ENCODE assay signal across 9 mouse cellular contexts in genomic region chr9:41525534-41525933, GRCm38 (mm10).
DNase-seq lines count a peak whose midpoint lies in the region; ATAC-seq and TF ChIP-seq lines count a peak whose summit lies in the region.
"Had no signal": no experiment of that assay in that cellular context is flagged by ENCODE, and none has a peak within 500 bp of the region (broad histone marks: within the 10 kb centered on the region; RNA-seq: fewer than 3 reads in every experiment).

No protein-coding gene starts in this region.

- H3K9ac ChIP-seq in heart, embryonic 15.5 days, result no peak overlapping the region
- H3K9ac ChIP-seq in midbrain, embryonic 12.5 days (replicated peaks), result no peak overlapping the region
- H3K9ac ChIP-seq: liver, embryonic 14.5 days had no signal

- no peak overlapping the region for H3K4me3 ChIP-seq in heart, embryonic 15.5 days
- H3K4me3 ChIP-seq in midbrain, embryonic 12.5 days, result no peak overlapping the region
- no peak overlapping the region for H3K4me3 ChIP-seq in cerebellum, adult 2 months (replicated peaks; ENCODE audit: insufficient read depth, low read depth, low read length)

- no peaks in the 10 kb centered on the region for H3K9me3 ChIP-seq in heart, embryonic 15.5 days (replicated peaks)
- no peaks in the 10 kb centered on the region for H3K9me3 ChIP-seq in midbrain, embryonic 12.5 days

- H3K27me3 ChIP-seq in heart, embryonic 15.5 days, result no peaks in the 10 kb centered on the region
- no peaks in the 10 kb centered on the region for H3K27me3 ChIP-seq in midbrain, embryonic 12.5 days
- H3K27me3 ChIP-seq in cerebellum, adult 2 months (ENCODE audit: control insufficient read depth, insufficient read depth, low read length), result no peaks in the 10 kb centered on the region

- DNase-seq in heart, postnatal 4 days, result no peak
- peak; percentile 66 for DNase-seq in brain, embryonic 14.5 days (ENCODE audit: low read depth)
- no peak for DNase-seq in cerebellum, adult 2 months
- DNase-seq in thymus, postnatal 10 days (ENCODE audit: low spot score in 2 of 2), result no peak
- no peak for DNase-seq in adipocyte (ENCODE audit: low spot score)

- no peak for ATAC-seq in heart, embryonic 15.5 days (replicated peaks; ENCODE audit: insufficient number of reproducible peaks, insufficient read depth, low FRiP score, low read depth)
- peak; percentile 60 to 91 for ATAC-seq in hematopoietic stem cell, adult 5-6 weeks (replicated peaks in 1 of 2; ENCODE audit: insufficient read depth in 1 of 2, low FRiP score in 2 of 2, low TSS enrichment in 1 of 2, low read depth in 1 of 2, poor library complexity in 2 of 2, severe bottlenecking in 2 of 2)
- ATAC-seq in midbrain, embryonic 12.5 days (ENCODE audit: low FRiP score, low read depth), result no peak

- TF ChIP-seq CTCF in brain, embryonic 14.5 days (IDR thresholded peaks at IDR 0.05; ENCODE audit: borderline replicate concordance, extremely low read depth, insufficient read depth, insufficient read length), result no peak
- no peak for TF ChIP-seq CTCF in cerebellum, adult 2 months (IDR thresholded peaks at IDR 0.05; ENCODE audit: borderline replicate concordance, insufficient read depth, low read depth, low read length)

- H3K27ac ChIP-seq in heart, embryonic 15.5 days, result peak overlapping the region; percentile 64; the same call in 1 of the 2 replicates
- H3K27ac ChIP-seq in midbrain, embryonic 12.5 days (replicated peaks), result peak overlapping the region; percentile 63
- H3K27ac ChIP-seq in cerebellum, adult 2 months (ENCODE audit: insufficient read depth, low read length), result no peak overlapping the region
- H3K27ac ChIP-seq: liver, embryonic 14.5 days had no signal

- WGBS in heart, embryonic 15.5 days, result 64% methylated on average over 1 of the region's 1 CpGs
- 50% methylated on average over 1 of the region's 1 CpGs for WGBS in midbrain, embryonic 12.5 days
- 23% methylated on average over 1 of the region's 1 CpGs for WGBS in cerebellum, adult 2 months

- H3K36me3 ChIP-seq in heart, embryonic 15.5 days, result no peaks in the 10 kb centered on the region
- H3K36me3 ChIP-seq in midbrain, embryonic 12.5 days, result peaks cover 8% of the 10 kb centered on the region

- peaks cover 11% of the 10 kb centered on the region; the same call in 1 of the 2 replicates for H3K4me1 ChIP-seq in heart, embryonic 15.5 days (replicated peaks)
- H3K4me1 ChIP-seq in midbrain, embryonic 12.5 days, result peaks cover 26% of the 10 kb centered on the region
- no peaks in the 10 kb centered on the region for H3K4me1 ChIP-seq in cerebellum, adult 2 months (ENCODE audit: control insufficient read depth, insufficient read depth, low read length)

- H3K4me2 ChIP-seq in heart, embryonic 15.5 days, result no peak overlapping the region
- no peak overlapping the region for H3K4me2 ChIP-seq in midbrain, embryonic 12.5 days (replicated peaks)

- no peak for TF ChIP-seq POLR2A in brain, embryonic 14.5 days (IDR thresholded peaks at IDR 0.05; ENCODE audit: borderline replicate concordance, extremely low read depth, insufficient read depth, insufficient read length, poor library complexity, severe bottlenecking)
- TF ChIP-seq POLR2A in cerebellum, adult 2 months (IDR thresholded peaks at IDR 0.05; ENCODE audit: borderline replicate concordance, insufficient read depth, low read length), result no peak

Comparison
In these comparisons a context has a peak if more than half of its experiments do, and no peak if none do; other contexts are left out.
1. ATAC-seq: peak in hematopoietic stem cell, adult 5-6 weeks (2 of 2); none in heart, embryonic 15.5 days (single experiment) and midbrain, embryonic 12.5 days (single experiment).